ENCODE assay signal across 9 mouse cellular contexts in genomic region chr14:121696429-121697118, GRCm38 (mm10).
DNase-seq lines count a peak whose midpoint lies in the region; ATAC-seq and TF ChIP-seq lines count a peak whose summit lies in the region.
"Had no signal": no experiment of that assay in that cellular context is flagged by ENCODE, and none has a peak within 500 bp of the region (broad histone marks: within the 10 kb centered on the region; RNA-seq: fewer than 3 reads in every experiment).

No protein-coding gene starts in this region.

- H3K27me3 ChIP-seq in hindbrain, embryonic 12.5 days: no peaks in the 10 kb centered on the region
- H3K27me3 ChIP-seq in hindbrain, embryonic 11.5 days (ENCODE audit: control insufficient read depth, insufficient read depth, low read length): no peaks in the 10 kb centered on the region
- no peaks in the 10 kb centered on the region for H3K27me3 ChIP-seq in CH12.LX (replicated peaks)
- no peaks in the 10 kb centered on the region for H3K27me3 ChIP-seq in forebrain, postnatal 0 days (ENCODE audit: insufficient read depth, low read length)
- H3K27me3 ChIP-seq in midbrain, embryonic 13.5 days: no peaks in the 10 kb centered on the region

- H3K4me1 ChIP-seq in hindbrain, embryonic 12.5 days: peaks cover 19% of the 10 kb centered on the region
- H3K4me1 ChIP-seq in hindbrain, embryonic 11.5 days (replicated peaks; ENCODE audit: control insufficient read depth, insufficient read depth, low read length): peaks cover 5% of the 10 kb centered on the region; the same call in 1 of the 2 replicates
- H3K4me1 ChIP-seq in CH12.LX (ENCODE audit: control insufficient read depth in 1 of 2, insufficient read depth in 2 of 2): peaks cover 37 to 74% of the 10 kb centered on the region in 2 experiments
- H3K4me1 ChIP-seq in forebrain, postnatal 0 days (ENCODE audit: insufficient read depth): peaks cover 6% of the 10 kb centered on the region; the same call in 1 of the 2 replicates
- peaks cover 22% of the 10 kb centered on the region for H3K4me1 ChIP-seq in midbrain, embryonic 13.5 days (replicated peaks)

- TF ChIP-seq RAD21 in CH12.LX (IDR thresholded peaks at IDR 0.05; ENCODE audit: low read depth, low read length): no peak

- no peak overlapping the region for H3K4me3 ChIP-seq in hindbrain, embryonic 12.5 days
- no peak overlapping the region for H3K4me3 ChIP-seq in hindbrain, embryonic 11.5 days (ENCODE audit: low read depth, low read length)
- H3K4me3 ChIP-seq in CH12.LX (replicated peaks in 1 of 3; ENCODE audit: low read depth in 2 of 3, low read length in 2 of 3, poor library complexity in 1 of 3): peak overlapping the region in 1 of 3 experiments; percentile 45
- H3K4me3 ChIP-seq in forebrain, postnatal 0 days (ENCODE audit: low read depth, low read length): no peak overlapping the region
- no peak overlapping the region for H3K4me3 ChIP-seq in midbrain, embryonic 13.5 days (replicated peaks)

- intact Hi-C loops in left cerebral cortex, postnatal 14 days (cut with DNase I): loop anchor here (5.0 kb wide), 1 partner anchor 34 kb away; no protein-coding TSS in a partner anchor

- no peaks in the 10 kb centered on the region for H3K36me3 ChIP-seq in hindbrain, embryonic 12.5 days
- H3K36me3 ChIP-seq in hindbrain, embryonic 11.5 days (ENCODE audit: control insufficient read depth, insufficient read depth, low read length): no peaks in the 10 kb centered on the region
- H3K36me3 ChIP-seq in CH12.LX (replicated peaks in 1 of 2; ENCODE audit: control insufficient read depth in 1 of 2, insufficient read depth in 1 of 2, low read length in 1 of 2): no peaks in the 10 kb centered on the region
- no peaks in the 10 kb centered on the region for H3K36me3 ChIP-seq in forebrain, postnatal 0 days (ENCODE audit: insufficient read depth)
- no peaks in the 10 kb centered on the region for H3K36me3 ChIP-seq in midbrain, embryonic 13.5 days

- no peak for ATAC-seq in hindbrain, embryonic 12.5 days (ENCODE audit: low FRiP score)
- no peak for ATAC-seq in hindbrain, embryonic 11.5 days (ENCODE audit: low FRiP score)
- ATAC-seq in forebrain, postnatal 0 days: no peak
- ATAC-seq in midbrain, embryonic 13.5 days: no peak

- no peak for TF ChIP-seq POLR2A in CH12.LX (IDR thresholded peaks at IDR 0.05; ENCODE audit: low read depth, low read length)

- in situ Hi-C loops in CH12.LX (cut with MboI; ENCODE audit: low pct_ligation_motif_present, low pct_unique_long_range_greater_than_20kb, low sequenced_read_pairs): no loop called here

- no peak for TF ChIP-seq CTCF in CH12.LX (conservative IDR thresholded peaks at IDR 0.05 in 1 of 2, IDR thresholded peaks at IDR 0.05 in 1 of 2; ENCODE audit: low read depth in 2 of 2, low read length in 2 of 2)
- no peak for TF ChIP-seq CTCF in forebrain, postnatal 0 days (IDR thresholded peaks at IDR 0.05; ENCODE audit: low read depth)

- peak; percentile 60; the same call in 1 of the 2 replicates for TF ChIP-seq EP300 in CH12.LX (IDR thresholded peaks at IDR 0.05; ENCODE audit: low read length)

- H3K79me2 ChIP-seq in CH12.LX (replicated peaks; ENCODE audit: control insufficient read depth, extremely low read depth, insufficient read depth, poor library complexity, severe bottlenecking): no peaks in the 10 kb centered on the region; the same call in 1 of the 2 replicates

- H3K9me3 ChIP-seq in hindbrain, embryonic 12.5 days (replicated peaks): no peaks in the 10 kb centered on the region
- H3K9me3 ChIP-seq in hindbrain, embryonic 11.5 days (ENCODE audit: control insufficient read depth, low read length): no peaks in the 10 kb centered on the region
- H3K9me3 ChIP-seq in CH12.LX (replicated peaks; ENCODE audit: low read length): no peaks in the 10 kb centered on the region
- no peaks in the 10 kb centered on the region for H3K9me3 ChIP-seq in forebrain, postnatal 0 days (ENCODE audit: low read length)
- H3K9me3 ChIP-seq in midbrain, embryonic 13.5 days: no peaks in the 10 kb centered on the region

- no peak overlapping the region for H3K27ac ChIP-seq in hindbrain, embryonic 12.5 days
- no peak overlapping the region for H3K27ac ChIP-seq in hindbrain, embryonic 11.5 days (ENCODE audit: low read depth, low read length)
- H3K27ac ChIP-seq in CH12.LX (ENCODE audit: insufficient read depth, low read depth): no peak overlapping the region; the same call in 1 of the 2 replicates
- H3K27ac ChIP-seq in forebrain, postnatal 0 days (ENCODE audit: low read depth, low read length): no peak overlapping the region
- H3K27ac ChIP-seq in midbrain, embryonic 13.5 days: no peak overlapping the region

- dilution Hi-C loops in CH12.LX (cut with MboI; ENCODE audit: extremely low pct_ligation_motif_present, extremely low pct_unique_long_range_greater_than_20kb, low sequenced_read_pairs): no loop called here

- H3K9ac ChIP-seq in hindbrain, embryonic 12.5 days: no peak overlapping the region
- H3K9ac ChIP-seq in hindbrain, embryonic 11.5 days (ENCODE audit: low read depth, low read length): no peak overlapping the region
- H3K9ac ChIP-seq in CH12.LX (ENCODE audit: insufficient read depth, low read depth): peak overlapping the region; percentile 12
- no peak overlapping the region for H3K9ac ChIP-seq in forebrain, postnatal 0 days
- H3K9ac ChIP-seq in midbrain, embryonic 13.5 days (replicated peaks): no peak overlapping the region

- H3K4me2 ChIP-seq in hindbrain, embryonic 12.5 days (replicated peaks): peak overlapping the region; percentile 60
- H3K4me2 ChIP-seq in hindbrain, embryonic 11.5 days (replicated peaks; ENCODE audit: low read depth, low read length): no peak overlapping the region
- H3K4me2 ChIP-seq in CH12.LX (ENCODE audit: insufficient read depth, low read depth, poor library complexity, severe bottlenecking): peak overlapping the region; percentile 53
- peak overlapping the region; percentile 47; the same call in 1 of the 2 replicates for H3K4me2 ChIP-seq in forebrain, postnatal 0 days (ENCODE audit: low read depth)
- peak overlapping the region; percentile 57 for H3K4me2 ChIP-seq in midbrain, embryonic 13.5 days (replicated peaks)

- WGBS in hindbrain, embryonic 12.5 days: 83% methylated on average over 8 of the region's 8 CpGs
- WGBS in hindbrain, embryonic 11.5 days: 84% methylated on average over 8 of the region's 8 CpGs
- 75% methylated on average over 8 of the region's 8 CpGs for WGBS in forebrain, postnatal 0 days
- 86% methylated on average over 8 of the region's 8 CpGs for WGBS in midbrain, embryonic 13.5 days

- DNase-seq in hindbrain, embryonic 11.5 days (ENCODE audit: low spot score): no peak
- peak; percentile 37 for DNase-seq in CH12.LX (ENCODE audit: extremely low read depth)
- no peak for DNase-seq in forebrain, postnatal 0 days
- DNase-seq in left cerebral cortex, postnatal 14 days (ENCODE audit: low spot score in 2 of 2): no peak
- no peak for DNase-seq in spleen, postnatal 14 days (ENCODE audit: low spot score in 2 of 2)
- DNase-seq in testis, postnatal 14 days (ENCODE audit: low spot score): no peak
- DNase-seq: kidney, postnatal 10 days had no signal

TF ChIP-seq in CH12.LX, 34 proteins besides CTCF, POLR2A, EP300 and RAD21:
- TF ChIP-seq MAZ (IDR thresholded peaks at IDR 0.05; ENCODE audit: low read depth, low read length): no peak
- no peak for TF ChIP-seq ZKSCAN1 (IDR thresholded peaks at IDR 0.05; ENCODE audit: borderline replicate concordance, low read depth, low read length)
- TF ChIP-seq NELFE (IDR thresholded peaks at IDR 0.05; ENCODE audit: low read depth, low read length): no peak
- TF ChIP-seq TCF12 (IDR thresholded peaks at IDR 0.05; ENCODE audit: low read depth, low read length): peak; percentile 71; the same call in 1 of the 2 replicates
TF ChIP-seq in CH12.LX: peak in this region for 1.
